Comparison of ENCODE assay signal across 7 mouse cellular contexts in genomic region chr16:17069511-17070443, GRCm38 (mm10). TPM values are rescaled to one million over a fixed set of nuclear protein-coding genes. Genes with fewer than 3 reads are reported as not detected.
A peak's percentile ranks its signal among the peaks of the same experiment; 100 is the strongest.
DNase-seq lines count a peak whose midpoint lies in the region; ATAC-seq and TF ChIP-seq lines count a peak whose summit lies in the region.

TSS of gene Ypel1 (plus strand) at chr16:17069696.

- H3K4me3 ChIP-seq in intestine, postnatal 0 days (ENCODE audit: low read depth, low read length), result peak within 1 kb of the TSS; percentile 72
- H3K4me3 ChIP-seq in limb, embryonic 11.5 days (ENCODE audit: low read depth, low read length), result peak within 1 kb of the TSS; percentile 75
- H3K4me3 ChIP-seq in midbrain, embryonic 13.5 days (replicated peaks), result peak within 1 kb of the TSS; percentile 76

- H3K9me3 ChIP-seq in intestine, postnatal 0 days (ENCODE audit: control insufficient read depth), result no peaks in the 10 kb centered on the region
- H3K9me3 ChIP-seq in limb, embryonic 11.5 days (ENCODE audit: control insufficient read depth, low read length), result no peaks in the 10 kb centered on the region; the same call in 1 of the 2 replicates
- no peaks in the 10 kb centered on the region for H3K9me3 ChIP-seq in midbrain, embryonic 13.5 days

- H3K4me1 ChIP-seq in intestine, postnatal 0 days (replicated peaks; ENCODE audit: control insufficient read depth, insufficient read depth, low read length), result 0 out of 2 replicates have a peak, but pooled peaks cover 2% of the 10 kb centered on the region
- H3K4me1 ChIP-seq in limb, embryonic 11.5 days (ENCODE audit: control insufficient read depth, insufficient read depth, low read length), result peaks cover 4% of the 10 kb centered on the region; the same call in 1 of the 2 replicates
- H3K4me1 ChIP-seq in midbrain, embryonic 13.5 days (replicated peaks), result peaks cover 44% of the 10 kb centered on the region

- peak; percentile 92 for ATAC-seq in granulocyte monocyte progenitor cell, adult 5-6 weeks (replicated peaks; ENCODE audit: poor library complexity, severe bottlenecking)
- ATAC-seq in intestine, postnatal 0 days, result peak; percentile 89
- ATAC-seq in limb, embryonic 11.5 days (ENCODE audit: insufficient number of reproducible peaks, low FRiP score, low TSS enrichment, low read depth), result peak; percentile 92
- ATAC-seq in midbrain, embryonic 13.5 days, result peak; percentile 97

- peak within 1 kb of the TSS; percentile 60 for H3K9ac ChIP-seq in intestine, postnatal 0 days (ENCODE audit: low read depth, low read length)
- H3K9ac ChIP-seq in limb, embryonic 11.5 days (ENCODE audit: low read length), result peak within 1 kb of the TSS; percentile 94
- H3K9ac ChIP-seq in midbrain, embryonic 13.5 days (replicated peaks), result peak within 1 kb of the TSS; percentile 87

- WGBS in intestine, postnatal 0 days, result under 1% methylated on average over 68 of the region's 76 CpGs
- WGBS in limb, embryonic 11.5 days, result under 1% methylated on average over 74 of the region's 76 CpGs
- WGBS in midbrain, embryonic 13.5 days, result 1% methylated on average over 73 of the region's 76 CpGs

- H3K27me3 ChIP-seq in intestine, postnatal 0 days (replicated peaks; ENCODE audit: control insufficient read depth, insufficient read depth, low read length), result no peaks in the 10 kb centered on the region
- H3K27me3 ChIP-seq in limb, embryonic 11.5 days (ENCODE audit: control insufficient read depth, insufficient read depth, low read length), result no peaks in the 10 kb centered on the region
- H3K27me3 ChIP-seq in midbrain, embryonic 13.5 days, result no peaks in the 10 kb centered on the region

- TF ChIP-seq CTCF in intestine, postnatal 0 days (IDR thresholded peaks at IDR 0.05; ENCODE audit: low read depth), result peak; percentile 67

- peak within 1 kb of the TSS; percentile 95 for H3K4me2 ChIP-seq in intestine, postnatal 0 days (replicated peaks; ENCODE audit: low read depth)
- peak within 1 kb of the TSS; percentile 60 for H3K4me2 ChIP-seq in limb, embryonic 11.5 days (ENCODE audit: low read depth, severe bottlenecking)
- H3K4me2 ChIP-seq in midbrain, embryonic 13.5 days (replicated peaks), result peak within 1 kb of the TSS; percentile 74

- H3K36me3 ChIP-seq in intestine, postnatal 0 days (ENCODE audit: control insufficient read depth, insufficient read depth), result no peaks in the 10 kb centered on the region
- peaks cover 4% of the 10 kb centered on the region; the same call in 1 of the 2 replicates for H3K36me3 ChIP-seq in limb, embryonic 11.5 days (ENCODE audit: control insufficient read depth, insufficient read depth, low read length)
- H3K36me3 ChIP-seq in midbrain, embryonic 13.5 days, result peaks cover 21% of the 10 kb centered on the region

- DNase-seq in adrenal gland, adult 8-10 months, result peak; percentile 81
- DNase-seq in embryo, embryonic 11.5 days (ENCODE audit: low read depth, low spot score), result peak; percentile 72
- DNase-seq in limb, embryonic 11.5 days (ENCODE audit: low spot score), result peak; percentile 94
- peak; percentile 42 for DNase-seq in spleen, adult 12 weeks (ENCODE audit: low spot score)

- no peak within 1 kb of the TSS; the same call in 1 of the 2 replicates for H3K27ac ChIP-seq in intestine, postnatal 0 days (ENCODE audit: low read depth, low read length)
- H3K27ac ChIP-seq in limb, embryonic 11.5 days (replicated peaks; ENCODE audit: low read depth, low read length), result peak within 1 kb of the TSS; percentile 60
- H3K27ac ChIP-seq in midbrain, embryonic 13.5 days, result peak within 1 kb of the TSS; percentile 96

RNA-seq across cellular contexts. Expression of gene Ypel1, which starts in this region (rescaled TPM):
- 10 to 100 TPM in 2 of 4 experiments, 1 to 10 TPM in 2; 7.4 to 12.2 (median 10.2) TPM for total RNA-seq in adrenal gland, adult 8-10 months (2022)
- total RNA-seq in granulocyte monocyte progenitor cell, adult 5-6 weeks (2014; fragmentation: Nextera tagmentation), result 5.8 TPM in 1 of 2 replicates, not detected in the other
- 1.4 and 2.8 TPM in 2 replicates for total RNA-seq in granulocyte monocyte progenitor cell, adult 5-6 weeks (2017)
- polyA plus RNA-seq in intestine, postnatal 0 days (2015; fragmentation: Nextera tagmentation; extraction: Ambion mirVana), result 3.4 and 3.6 TPM in 2 replicates
- polyA plus RNA-seq in limb, embryonic 11.5 days (2014; fragmentation: Nextera tagmentation; extraction: Ambion mirVana), result 99.5 and 109 TPM in 2 replicates
- 155 TPM in 2 replicates for polyA plus RNA-seq in midbrain, embryonic 13.5 days (2015; fragmentation: Nextera tagmentation; extraction: Ambion mirVana)

Comparison
In these comparisons a context has a peak if more than half of its experiments do, and no peak if none do; other contexts are left out.
1. RNA of gene Ypel1 (polyA plus RNA-seq): 155 TPM in midbrain, embryonic 13.5 days and 99.5 to 109 TPM in limb, embryonic 11.5 days; 3.4 to 3.6 TPM in intestine, postnatal 0 days; every median in the first group is over 10 times any median in the second.
2. DNase-seq: peak in every context shown above with its lines; median percentile 94 in limb, embryonic 11.5 days; 81 in adrenal gland, adult 8-10 months; 72 in embryo, embryonic 11.5 days; 42 in spleen, adult 12 weeks.
3. Peak in every context shown above with its lines, with median percentiles within 50 percentile points of each other: ATAC-seq, H3K4me2 ChIP-seq, H3K4me3 ChIP-seq and H3K9ac ChIP-seq.